Mouse (Mus musculus): ENCODE results near the gene Gm11634. TPM values are rescaled to one million over a fixed set of nuclear protein-coding genes. Genes with fewer than 3 reads are reported as not detected.

Gm11634 gene
- polyA plus RNA-seq, 1 experiment from 2014 or later: not detected

DNA sequence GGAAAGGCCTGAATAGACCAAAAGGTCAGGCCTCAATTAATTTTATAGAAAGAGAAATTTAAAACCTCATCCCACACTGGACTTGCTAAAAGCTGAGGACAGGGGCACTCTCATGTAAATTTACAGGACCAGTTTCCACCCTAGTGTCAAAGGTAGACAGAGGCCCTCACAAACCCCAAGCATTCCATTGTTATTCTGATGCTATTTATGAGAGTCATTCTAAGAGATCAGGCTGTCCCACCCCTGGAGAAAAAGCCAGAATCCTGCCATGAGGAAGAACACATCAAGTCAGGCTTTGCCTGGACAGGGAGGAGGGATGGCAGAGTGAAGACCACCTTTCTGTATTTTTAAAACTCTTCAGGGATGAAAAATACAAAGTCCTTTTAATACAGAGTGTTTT is 50.5 kb downstream of the Gm11634 start:
- no peak overlapping the region for H3K27ac ChIP-seq
- no peak for ATAC-seq (ENCODE audit: low FRiP score, low read depth)
- no peaks in the 10 kb centered on the region for H3K9me3 ChIP-seq
- no peak overlapping the region for H3K4me2 ChIP-seq (replicated peaks)
- H3K9ac ChIP-seq: no peak overlapping the region
- peaks cover 12% of the 10 kb centered on the region for H3K4me1 ChIP-seq
- no peaks in the 10 kb centered on the region for H3K27me3 ChIP-seq (replicated peaks)
- no peaks in the 10 kb centered on the region; the same call in 1 of the 2 replicates for H3K36me3 ChIP-seq
- H3K4me3 ChIP-seq: no peak overlapping the region

DNA sequence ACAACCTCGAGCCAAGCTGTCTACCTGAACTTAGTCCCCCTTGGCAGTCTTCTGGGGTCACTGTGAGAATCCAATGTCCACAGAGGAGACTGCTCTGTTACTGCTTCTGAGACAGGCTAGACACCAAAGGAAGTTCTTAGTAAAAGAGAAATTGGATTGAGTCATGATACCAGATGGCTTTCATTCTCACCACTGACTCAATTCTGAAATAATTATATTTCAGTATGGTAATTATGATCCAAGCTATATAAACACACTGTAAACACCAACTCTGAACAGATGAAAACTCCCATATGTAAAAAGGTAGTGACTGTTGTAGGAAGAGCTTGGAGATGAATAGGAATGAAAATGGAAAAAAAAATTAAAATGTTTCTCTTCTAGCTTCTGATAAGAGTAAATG is 54.9 kb downstream of the Gm11634 start:
- H3K9me3 ChIP-seq: no peaks in the 10 kb centered on the region
- H3K27me3 ChIP-seq (replicated peaks): no peaks in the 10 kb centered on the region
- no peak for ATAC-seq (ENCODE audit: low FRiP score, low read depth)
- WGBS: 80% methylated on average over 1 of the region's 1 CpGs
- no peak overlapping the region for H3K4me3 ChIP-seq
- H3K36me3 ChIP-seq: no peaks in the 10 kb centered on the region; the same call in 1 of the 2 replicates
- H3K4me2 ChIP-seq (replicated peaks): no peak overlapping the region
- H3K27ac ChIP-seq: no peak overlapping the region
- H3K9ac ChIP-seq: no peak overlapping the region
- no peaks in the 10 kb centered on the region for H3K4me1 ChIP-seq

Other genes with a start within 250 kb of the Gm11634 start
- not detected in 2 replicates for gene G6pc, start 231.7 kb downstream of the Gm11634 start, polyA plus RNA-seq (2016; fragmentation: Nextera tagmentation; extraction: Ambion mirVana)
- 85.3 and 86.4 TPM in 2 replicates for gene Aarsd1, start 181.6 kb downstream of the Gm11634 start, polyA plus RNA-seq (2016; fragmentation: Nextera tagmentation; extraction: Ambion mirVana)
- 6.7 and 10.0 TPM in 2 replicates for gene Gm27029, start 174.5 kb downstream of the Gm11634 start, polyA plus RNA-seq (2016; fragmentation: Nextera tagmentation; extraction: Ambion mirVana)
- gene Rundc1, start 174.2 kb downstream of the Gm11634 start, polyA plus RNA-seq (2016; fragmentation: Nextera tagmentation; extraction: Ambion mirVana): 28.2 and 29.0 TPM in 2 replicates
- gene Ptges3l, start 173.9 kb downstream of the Gm11634 start, polyA plus RNA-seq (2016; fragmentation: Nextera tagmentation; extraction: Ambion mirVana): 3.2 and 4.4 TPM in 2 replicates
- 327 and 346 TPM in 2 replicates for gene Rpl27, start 157.0 kb downstream of the Gm11634 start, polyA plus RNA-seq (2016; fragmentation: Nextera tagmentation; extraction: Ambion mirVana)
- gene Ifi35, start 150.8 kb downstream of the Gm11634 start, polyA plus RNA-seq (2016; fragmentation: Nextera tagmentation; extraction: Ambion mirVana): 3.4 and 4.3 TPM in 2 replicates
- 84.0 and 99.7 TPM in 2 replicates for gene Rnd2, start 134.3 kb downstream of the Gm11634 start, polyA plus RNA-seq (2016; fragmentation: Nextera tagmentation; extraction: Ambion mirVana)
- 71.6 and 75.1 TPM in 2 replicates for gene Vat1, start 133.0 kb downstream of the Gm11634 start, polyA plus RNA-seq (2016; fragmentation: Nextera tagmentation; extraction: Ambion mirVana)
- 10.0 TPM in 2 replicates for gene Brca1, start 47.3 kb downstream of the Gm11634 start, polyA plus RNA-seq (2016; fragmentation: Nextera tagmentation; extraction: Ambion mirVana)
- gene Nbr1, start 47.1 kb downstream of the Gm11634 start, polyA plus RNA-seq (2016; fragmentation: Nextera tagmentation; extraction: Ambion mirVana): 116 and 123 TPM in 2 replicates
- gene Tmem106a, start 17.0 kb downstream of the Gm11634 start, polyA plus RNA-seq (2016; fragmentation: Nextera tagmentation; extraction: Ambion mirVana): 2.8 TPM in 2 replicates
- gene Rdm1, start 27.9 kb upstream of the Gm11634 start, polyA plus RNA-seq (2016; fragmentation: Nextera tagmentation; extraction: Ambion mirVana): 28.3 and 35.0 TPM in 2 replicates
- 23.1 and 24.7 TPM in 2 replicates for gene Arl4d, start 66.3 kb upstream of the Gm11634 start, polyA plus RNA-seq (2016; fragmentation: Nextera tagmentation; extraction: Ambion mirVana)
- gene Dhx8, start 133.7 kb upstream of the Gm11634 start, polyA plus RNA-seq (2016; fragmentation: Nextera tagmentation; extraction: Ambion mirVana): 40.0 and 43.2 TPM in 2 replicates
- gene Etv4, start 186.1 kb upstream of the Gm11634 start, polyA plus RNA-seq (2016; fragmentation: Nextera tagmentation; extraction: Ambion mirVana): 10.7 and 15.4 TPM in 2 replicates